Mouse (Mus musculus): ENCODE data around the gene Fam205a3. TPM values are rescaled to one million over a fixed set of nuclear protein-coding genes. Genes with fewer than 3 reads are reported as not detected.
"Not testable (repeated sequence)": the region's sequence is repeated elsewhere in the genome, so short reads cannot be mapped to it uniquely, and the experiment has no call there.

Fam205a3 gene
- not detected in 2 replicates for polyA plus RNA-seq (2012; ENCODE audit: insufficient read depth, insufficient read length, missing spikeins)

GRCm38 (mm10) chr4:42318034-42318433, at the start of gene Fam205a3:
Gene Fam205a3 (plus strand): TSS chr4:42318334.
- not testable (repeated sequence) for H3K27ac ChIP-seq (ENCODE audit: insufficient read depth, low read depth, low read length); H3K4me3 ChIP-seq (ENCODE audit: insufficient read depth, low read length); H3K4me1 ChIP-seq (ENCODE audit: control insufficient read depth, insufficient read depth, low read length)

GRCm38 (mm10) chr4:42293967-42294366, 24.2 kb upstream of the Fam205a3 start, which contains the start of gene Gm21953:
Gene Gm21953 (plus strand): TSS chr4:42294267.
- not testable (repeated sequence) for H3K4me3 ChIP-seq (ENCODE audit: insufficient read depth, low read length); H3K27ac ChIP-seq (ENCODE audit: insufficient read depth, low read depth, low read length); H3K4me1 ChIP-seq (ENCODE audit: control insufficient read depth, insufficient read depth, low read length)

Other genes starting within 250 kb of the Fam205a3 start
- not detected in 2 replicates for gene Gm3893, start 227.1 kb upstream of the Fam205a3 start, polyA plus RNA-seq (2012; ENCODE audit: insufficient read depth, insufficient read length, missing spikeins)
- gene Gm13304, start 203.5 kb upstream of the Fam205a3 start, polyA plus RNA-seq (2012; ENCODE audit: insufficient read depth, insufficient read length, missing spikeins), result not detected in 2 replicates
- not detected in 2 replicates for gene Gm13306, start 164.9 kb upstream of the Fam205a3 start, polyA plus RNA-seq (2012; ENCODE audit: insufficient read depth, insufficient read length, missing spikeins)
- not detected in 2 replicates for gene Gm13305, start 149.7 kb upstream of the Fam205a3 start, polyA plus RNA-seq (2012; ENCODE audit: insufficient read depth, insufficient read length, missing spikeins)
- gene Gm10600, start 77.7 kb upstream of the Fam205a3 start, polyA plus RNA-seq (2012; ENCODE audit: insufficient read depth, insufficient read length, missing spikeins), result not detected in 2 replicates
- not detected in 2 replicates for gene Ccl21b, start 62.6 kb upstream of the Fam205a3 start, polyA plus RNA-seq (2012; ENCODE audit: insufficient read depth, insufficient read length, missing spikeins)
- gene Gm21953, start 24.1 kb upstream of the Fam205a3 start, polyA plus RNA-seq (2012; ENCODE audit: insufficient read depth, insufficient read length, missing spikeins), result not detected in 2 replicates
- gene Gm21586, start 121.0 kb downstream of the Fam205a3 start, polyA plus RNA-seq (2012; ENCODE audit: insufficient read depth, insufficient read length, missing spikeins), result not detected in 2 replicates
- not detected in 2 replicates for gene Gm2163, start 148.4 kb downstream of the Fam205a3 start, polyA plus RNA-seq (2012; ENCODE audit: insufficient read depth, insufficient read length, missing spikeins)
- gene Fam205a2, start 209.8 kb downstream of the Fam205a3 start, polyA plus RNA-seq (2012; ENCODE audit: insufficient read depth, insufficient read length, missing spikeins), result not detected in 2 replicates

Measured in bone marrow macrophage, adult 2 months (primary cell).